Mouse (Mus musculus) stomach, postnatal 0 days (tissue): ENCODE data around the gene Vps16.

ENCODE experiments used
- CTCF ChIP-seq: IDR thresholded peaks from 2 replicates; pipeline ENCODE4 v1.5.1; 2016; ENCODE audit warnings: antibody characterized with exemption, low read depth, mild to moderate bottlenecking, moderate library complexity
- EP300 ChIP-seq: optimal IDR thresholded peaks from 2 replicates; pipeline ENCODE3; 2016; ENCODE audit warnings: antibody characterized with exemption

- TF ChIP-seq CTCF, result no peak
- no peak for TF ChIP-seq EP300
These were observed 27.6 kb downstream of the Vps16 start for GRCm38 (mm10) chr2:130451727-130452090.
